Comparison of ENCODE assay signal across 15 mouse cellular contexts in the genomic region with DNA sequence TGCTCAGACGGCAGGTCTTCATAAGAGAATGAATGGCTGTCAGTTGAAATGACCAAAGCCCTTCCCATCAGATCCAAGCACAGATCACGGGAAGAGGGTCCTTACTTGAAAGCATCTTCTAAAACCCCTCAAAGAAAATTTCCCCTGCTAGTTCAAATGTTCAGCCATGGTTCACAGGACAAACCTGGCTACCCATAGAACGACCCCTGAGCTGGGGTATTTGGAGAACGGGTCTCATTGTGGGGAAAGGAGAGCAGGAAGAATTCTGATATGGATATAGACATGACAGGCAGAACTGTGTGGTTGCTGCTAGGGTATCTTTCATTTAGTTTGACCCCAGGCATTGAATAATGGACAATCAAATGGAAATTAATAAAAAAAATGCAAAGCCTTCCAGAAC.
"Had no signal": no experiment of that assay in that cellular context is flagged by ENCODE, and none has a peak within 500 bp of the region (broad histone marks: within the 10 kb centered on the region; RNA-seq: fewer than 3 reads in every experiment).

No protein-coding gene starts in this region.

- H3K9ac ChIP-seq: neural tube, embryonic 15.5 days; stomach, embryonic 15.5 days had no signal

- DNase-seq: retina, postnatal 1 day; right cerebral cortex, adult 18-20 months; right cerebral cortex, postnatal 14 days; right cerebral cortex, postnatal 25 days; right cerebral cortex, postnatal 4 days; spleen, adult 18-20 months; thymus, adult 18-20 months; thymus, adult 2 months; thymus, postnatal 14 days; thymus, postnatal 25 days; thymus, postnatal 36 days; thymus, postnatal 4 days had no signal

- H3K4me2 ChIP-seq: neural tube, embryonic 15.5 days; stomach, embryonic 15.5 days had no signal

- H3K36me3 ChIP-seq: neural tube, embryonic 15.5 days; stomach, embryonic 15.5 days had no signal

- H3K9me3 ChIP-seq: neural tube, embryonic 15.5 days; stomach, embryonic 15.5 days had no signal

- H3K4me1 ChIP-seq: neural tube, embryonic 15.5 days; stomach, embryonic 15.5 days had no signal

- H3K4me3 ChIP-seq: neural tube, embryonic 15.5 days; stomach, embryonic 15.5 days had no signal

- H3K27me3 ChIP-seq: neural tube, embryonic 15.5 days; stomach, embryonic 15.5 days had no signal

- H3K27ac ChIP-seq: neural tube, embryonic 15.5 days; stomach, embryonic 15.5 days; stomach, postnatal 0 days had no signal
